Mouse (Mus musculus) liver, postnatal 0 days (tissue): ENCODE results near the gene Gbp7.

Experiments
- CTCF ChIP-seq: sonication (generic); IDR thresholded peaks from 2 replicates; pipeline ENCODE4 v1.5.1; 2016; ENCODE audit warnings: antibody characterized with exemption, low read depth
- EP300 ChIP-seq: IDR thresholded peaks from 2 replicates; pipeline ENCODE4 v1.6.1; 2016; ENCODE audit warnings: antibody characterized with exemption, low read depth, mild to moderate bottlenecking

DNA sequence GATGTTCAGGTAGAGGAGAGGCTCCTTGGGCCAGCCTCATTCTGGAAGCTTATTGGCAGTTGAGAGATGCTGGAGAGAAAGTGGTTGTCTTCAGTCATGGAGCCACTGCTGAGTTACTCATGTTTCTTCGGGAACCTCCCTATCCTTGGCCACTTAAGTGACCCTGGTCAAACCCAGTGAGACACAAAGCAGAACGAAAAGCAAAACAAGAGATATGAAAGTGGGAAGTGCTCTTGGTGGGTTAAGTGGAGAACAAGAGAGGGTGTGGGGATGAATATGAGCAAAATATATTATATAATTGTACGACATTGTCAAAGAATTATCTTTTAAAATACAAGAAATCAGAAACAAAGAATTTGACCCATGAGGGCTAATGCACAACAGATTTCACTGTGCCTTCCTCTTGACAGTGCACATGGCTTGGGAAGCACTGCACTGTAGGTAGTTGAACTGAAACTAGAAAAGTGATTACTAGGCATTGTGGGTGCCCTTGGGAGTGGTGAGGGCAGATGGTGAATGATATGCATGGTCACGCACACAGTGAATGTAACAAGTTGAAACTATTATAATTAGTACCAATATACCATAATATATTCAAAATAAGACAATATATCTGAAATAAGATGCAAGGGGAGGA, 60.4 kb downstream of the Gbp7 start:
- TF ChIP-seq CTCF = no peak
- no peak for TF ChIP-seq EP300
